Mouse (Mus musculus) liver, embryonic 13.5 days (tissue): ENCODE measurements around the gene Cfap97d2. TPM values are rescaled to one million over a fixed set of nuclear protein-coding genes. Genes with fewer than 3 reads are reported as not detected.

Experiments used
- polyA plus RNA-seq: library from polyadenylated mRNA; unstranded; fragments of >200 nt; fragmentation: Nextera tagmentation; extraction: Ambion mirVana; gene quantifications from 2 replicates; pipeline ENCODE4 v1.2.1, GENCODE M21; 2015

The Cfap97d2 gene
- polyA plus RNA-seq, 1 experiment from 2014 or later: not detected

Other genes with a start within 250 kb of the Cfap97d2 start
- 4.1 and 4.7 TPM in 2 replicates for gene Gas6, start 211.4 kb upstream of the Cfap97d2 start, polyA plus RNA-seq
- gene 1700029H14Rik, start 143.4 kb upstream of the Cfap97d2 start, polyA plus RNA-seq: not detected in 2 replicates
- 15.9 and 19.1 TPM in 2 replicates for gene Rasa3, start 28.3 kb upstream of the Cfap97d2 start, polyA plus RNA-seq
- 62.0 and 66.8 TPM in 2 replicates for gene Cdc16, start 51.8 kb downstream of the Cfap97d2 start, polyA plus RNA-seq
- gene Upf3a, start 79.7 kb downstream of the Cfap97d2 start, polyA plus RNA-seq: 16.2 and 16.5 TPM in 2 replicates
- gene AF366264, start 132.5 kb downstream of the Cfap97d2 start, polyA plus RNA-seq: not detected in 2 replicates
- 13.5 and 17.7 TPM in 2 replicates for gene Champ1, start 163.8 kb downstream of the Cfap97d2 start, polyA plus RNA-seq
- gene Coprs, start 184.4 kb downstream of the Cfap97d2 start, polyA plus RNA-seq: 6.9 and 9.9 TPM in 2 replicates